Mouse (Mus musculus) c-Kit-positive CD71-positive TER-119-positive erythroid progenitor cells, embryonic 14.5 days (primary cell): Measurements from ENCODE around the gene Mif4gd.
"Not testable (repeated sequence)": the region's sequence is repeated elsewhere in the genome, so short reads cannot be mapped to it uniquely, and the experiment has no call there.

Experiments used
- DNase-seq: peaks from one replicate; pipeline ENCODE4 v3.0.0-alpha.2; 2013; ENCODE audit warnings: low spot score

Gene Mif4gd

DNA sequence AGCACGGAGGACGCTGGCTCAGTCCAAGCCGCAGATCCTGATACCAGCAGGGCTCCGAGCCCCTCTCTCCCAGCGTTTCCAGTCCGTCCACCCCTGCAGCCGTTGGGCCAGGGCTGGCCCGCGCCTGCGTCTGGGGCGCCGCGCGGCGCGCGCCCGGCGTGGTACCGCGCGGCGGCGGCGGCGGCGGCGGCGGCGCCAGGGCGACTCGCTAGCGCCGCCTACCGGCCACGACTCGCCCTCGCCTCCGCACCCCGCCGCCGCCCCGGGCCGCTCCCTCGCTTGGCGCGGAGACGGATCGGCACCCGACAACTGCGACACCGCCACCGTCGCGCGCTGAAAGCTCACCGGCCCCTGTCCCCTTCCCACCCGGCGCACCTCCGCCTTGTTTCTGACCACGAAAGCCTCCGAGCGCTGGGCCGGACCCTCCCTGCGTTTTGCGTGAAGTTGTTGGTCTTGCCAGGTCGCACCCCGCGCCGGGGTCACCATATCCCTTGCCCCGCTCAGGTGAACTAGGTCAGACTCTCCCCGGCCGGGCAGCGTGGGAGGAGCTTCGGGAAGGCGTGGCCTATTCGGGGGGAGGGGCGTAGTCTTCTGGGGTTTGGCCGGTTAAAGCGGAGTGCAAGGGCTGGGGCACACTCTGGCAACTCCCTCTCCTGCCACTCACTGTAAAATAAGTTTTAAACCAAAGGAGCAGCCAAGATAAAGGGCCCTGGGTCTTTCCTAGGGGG, at the start of gene Mif4gd:
Gene Mif4gd, minus strand, starts transcription at position 560 of the 728 bp plus-strand sequence.
- DNase-seq: peak; percentile 93

DNA sequence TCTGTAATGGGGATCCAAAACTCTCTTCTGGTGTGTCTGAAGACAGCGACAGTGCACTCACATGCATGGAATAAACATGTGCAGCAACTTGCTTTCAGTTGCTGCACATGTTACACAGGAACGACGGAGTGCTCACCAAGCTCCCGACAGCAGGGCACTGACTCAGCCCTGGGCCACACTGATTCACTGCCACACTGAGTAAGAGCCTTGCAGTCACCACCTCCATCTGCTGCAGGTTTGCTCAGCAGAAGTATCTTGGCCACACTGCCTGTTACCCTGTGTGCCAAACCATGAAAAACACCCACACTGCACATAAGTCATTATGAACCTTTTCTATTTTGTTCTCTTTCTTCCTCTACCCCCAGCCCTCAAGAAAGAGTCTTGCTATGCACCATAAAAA, 47.6 kb upstream of the Mif4gd start:
- no peak for DNase-seq

DNA sequence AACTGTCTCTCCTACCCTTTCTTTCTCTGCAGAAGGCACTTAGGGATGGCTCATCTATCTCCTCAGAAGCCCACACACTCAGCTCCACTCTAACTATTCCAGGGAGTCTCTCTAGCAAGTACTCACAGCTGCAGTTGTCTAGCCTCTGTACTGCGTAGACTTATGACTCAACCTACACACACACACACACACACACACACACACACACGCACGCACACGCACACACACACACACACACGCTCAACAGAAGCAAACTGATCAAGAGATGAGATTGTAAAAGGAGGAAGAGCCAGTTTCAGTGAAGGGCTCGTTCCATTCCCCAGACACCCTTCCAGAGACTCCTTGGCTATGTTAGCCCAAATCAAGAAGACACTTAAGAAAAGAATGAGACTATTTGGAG, 45.8 kb upstream of the Mif4gd start:
- DNase-seq: no peak

DNA sequence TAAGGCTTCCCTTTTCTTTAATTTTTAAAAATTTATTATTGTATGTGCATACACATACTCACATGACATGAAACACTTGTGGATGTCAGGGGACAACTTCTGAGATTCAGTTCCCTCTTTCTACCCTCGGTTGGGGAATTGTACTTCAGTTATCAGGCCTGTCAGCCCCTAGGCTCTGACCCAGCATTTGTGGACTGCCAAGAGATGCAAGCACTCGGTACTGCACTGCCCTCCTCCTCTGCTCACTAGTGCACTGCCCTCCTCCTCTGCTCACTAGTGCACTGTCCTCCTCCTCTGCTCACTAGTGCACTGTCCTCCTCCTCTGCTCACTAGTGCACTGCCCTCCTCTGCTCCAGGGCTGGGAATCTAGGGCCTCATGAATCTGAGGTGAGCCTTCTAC, 41.4 kb upstream of the Mif4gd start:
- no peak for DNase-seq

DNA sequence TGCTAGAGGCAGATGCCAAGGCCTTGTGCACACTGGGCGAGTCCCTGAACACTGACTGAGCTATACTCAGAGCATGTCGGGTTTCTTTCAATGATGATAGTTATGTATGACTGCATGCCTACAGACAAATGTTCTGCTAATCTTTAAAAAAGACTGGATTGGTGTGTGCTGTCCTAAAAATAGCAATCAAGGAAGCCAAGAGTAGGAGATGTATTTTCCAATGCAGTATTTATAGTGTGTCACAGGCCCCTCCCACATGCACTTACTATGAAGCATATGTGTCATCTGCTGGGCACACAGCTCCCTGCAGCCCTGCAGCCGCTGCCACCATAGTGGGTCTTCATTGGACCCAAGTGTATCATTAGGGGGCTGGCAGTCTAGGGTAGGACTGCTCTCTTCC, 40.4 kb upstream of the Mif4gd start:
- DNase-seq: no peak

DNA sequence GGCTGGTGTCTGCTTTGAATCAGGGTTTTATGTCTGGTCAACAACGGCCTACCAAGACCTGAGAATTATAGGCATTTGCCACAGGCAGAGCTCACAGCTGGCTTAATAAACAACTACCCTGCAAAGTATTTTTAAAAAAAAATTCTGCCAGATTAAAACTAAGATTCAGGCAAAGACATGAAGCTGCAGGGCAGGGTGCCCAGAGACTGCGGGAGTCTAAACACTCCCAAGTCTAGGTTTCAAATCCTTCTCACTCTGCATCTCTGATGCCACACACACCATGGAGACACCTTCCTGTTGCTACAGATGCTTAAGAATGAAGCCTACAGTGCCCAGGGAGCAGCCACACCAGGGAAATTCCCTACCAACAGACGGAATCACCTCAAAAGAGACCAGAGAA, 38.9 kb upstream of the Mif4gd start:
- DNase-seq: no peak

DNA sequence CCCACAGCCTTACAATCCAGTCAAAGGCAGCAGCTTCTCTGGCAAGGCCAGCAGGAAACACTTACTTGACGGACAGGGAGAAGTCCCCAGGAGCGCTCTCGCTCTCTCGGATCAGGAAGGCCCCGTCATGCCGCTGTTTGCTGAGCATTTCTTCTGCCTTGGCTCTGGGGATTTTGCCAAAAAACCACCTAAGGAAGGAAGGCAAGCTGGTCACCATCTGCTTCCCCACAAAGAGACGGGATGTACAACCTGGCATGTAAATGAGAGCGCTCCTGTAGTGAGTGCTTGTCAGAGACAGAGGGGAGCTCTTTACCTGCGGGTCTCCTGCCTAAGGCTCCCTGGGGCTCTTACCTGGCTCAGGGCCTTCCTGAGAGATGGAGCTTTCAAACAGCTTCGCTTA, 36.9 kb upstream of the Mif4gd start:
- no peak for DNase-seq

DNA sequence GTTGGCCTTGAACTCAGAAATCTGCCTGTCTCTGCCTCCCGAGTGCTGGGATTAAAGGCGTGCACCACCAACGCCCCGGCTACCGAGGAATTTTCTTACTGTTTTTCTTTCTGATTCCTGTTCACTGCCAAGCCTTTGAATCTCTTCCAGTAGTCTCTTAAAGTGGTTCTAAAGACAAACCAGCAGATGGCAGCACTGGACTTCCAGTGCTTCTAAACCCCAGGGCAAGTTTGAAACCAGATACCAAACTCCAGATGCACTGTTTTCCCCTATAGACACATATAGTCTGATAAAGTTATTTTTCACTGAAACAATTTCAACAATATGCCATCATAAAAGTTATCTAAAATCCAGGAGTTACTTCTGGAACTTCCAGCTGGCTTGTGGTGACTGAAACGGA, 34.7 kb upstream of the Mif4gd start:
- DNase-seq: peak; percentile 71

DNA sequence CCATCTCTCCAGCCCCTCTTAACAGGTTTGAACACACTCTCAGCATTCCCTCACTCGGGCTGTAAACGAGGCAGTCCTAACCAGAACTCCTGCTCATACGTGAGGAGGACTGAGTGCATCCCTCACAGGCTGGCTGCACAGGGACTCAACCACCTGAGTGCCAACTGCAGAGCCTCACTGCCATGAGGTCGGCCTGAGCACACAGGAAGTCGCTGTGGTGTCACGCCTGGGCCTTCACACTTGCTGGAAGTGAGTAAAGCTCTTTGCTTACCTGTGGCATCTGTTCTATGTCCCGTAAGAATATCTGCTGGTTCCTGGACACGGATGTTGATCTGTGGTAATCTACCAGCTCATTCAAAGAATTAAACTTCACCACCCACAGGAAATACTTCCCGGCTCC, 33.7 kb upstream of the Mif4gd start:
- DNase-seq: no peak

DNA sequence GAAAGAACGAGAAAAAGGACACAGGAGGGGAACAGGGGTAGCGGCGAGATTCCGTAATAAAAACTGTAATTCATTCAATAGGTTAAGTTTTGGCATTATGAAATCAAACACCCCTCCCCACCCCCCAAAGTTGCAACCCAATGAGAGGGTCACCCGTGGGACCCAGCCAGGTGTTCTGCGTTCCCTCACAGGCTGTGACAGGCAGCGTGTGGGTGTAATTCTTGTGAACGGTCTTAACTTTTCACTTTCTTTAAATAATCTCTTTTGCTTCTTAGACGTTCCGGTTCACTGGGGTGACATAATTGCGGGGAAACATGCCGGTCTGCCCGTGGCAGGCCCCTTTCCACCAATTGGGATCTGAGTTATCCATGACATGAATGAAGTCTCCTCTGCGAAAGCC, 32.7 kb upstream of the Mif4gd start:
- DNase-seq: not testable (repeated sequence)

DNA sequence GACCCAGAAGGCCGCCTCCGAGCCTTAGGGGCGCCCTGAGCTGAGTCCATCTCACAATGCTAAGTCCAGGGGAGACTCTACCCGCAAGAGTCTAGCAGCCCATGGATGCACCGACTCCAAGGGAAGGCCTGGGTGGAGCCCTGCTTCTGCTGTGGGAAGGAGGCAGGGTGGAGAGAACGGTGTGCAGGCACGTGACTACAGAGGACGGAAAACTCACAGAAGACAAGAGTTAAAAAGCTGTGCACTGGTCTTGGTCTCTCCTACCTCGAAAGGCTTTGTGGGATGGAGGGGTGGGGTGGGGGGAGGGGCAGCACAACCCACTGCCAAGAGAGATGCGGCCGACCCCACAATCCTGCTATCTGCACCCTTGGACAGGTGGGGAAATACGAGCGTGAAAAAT, 31.5 kb upstream of the Mif4gd start:
- no peak for DNase-seq

DNA sequence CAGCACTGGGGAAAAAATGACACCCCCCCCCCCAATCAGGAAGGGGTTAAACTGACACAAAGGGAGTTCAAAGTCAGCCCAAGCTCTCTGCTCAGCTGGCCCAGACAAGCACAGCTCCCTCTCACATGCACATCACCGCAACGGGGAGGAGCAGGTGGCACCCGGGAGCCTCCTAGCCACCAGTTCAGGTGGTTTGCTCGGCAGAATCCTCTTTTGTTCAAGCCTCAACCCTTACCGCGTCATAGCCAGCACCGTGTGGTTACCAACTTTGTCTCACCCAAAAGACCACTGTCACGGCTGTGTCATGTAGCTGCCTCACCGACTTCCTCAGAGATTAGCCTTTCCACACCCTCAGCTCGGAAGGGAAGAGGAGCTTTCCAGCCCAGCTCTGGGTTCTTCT, 30.5 kb upstream of the Mif4gd start:
- DNase-seq: no peak

DNA sequence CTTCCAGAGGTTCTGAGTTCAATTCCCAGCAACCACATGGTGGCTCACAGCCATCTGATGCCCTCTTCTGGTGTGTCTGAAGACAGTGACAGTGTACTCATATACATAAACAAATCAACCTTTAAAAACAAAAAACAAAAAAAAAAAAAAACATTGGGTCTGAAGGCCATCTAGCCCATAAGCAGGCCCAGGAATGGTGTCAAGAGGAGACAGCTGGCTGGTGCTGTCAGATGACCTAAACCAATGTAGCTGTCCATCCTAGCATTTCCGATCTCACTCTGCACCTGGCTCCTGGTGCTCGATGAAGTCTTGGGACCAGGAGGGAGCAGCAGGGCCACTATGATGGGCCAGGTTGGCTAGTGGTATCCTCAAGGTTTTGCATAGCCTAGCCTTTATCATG, 29.9 kb upstream of the Mif4gd start:
- DNase-seq: no peak

DNA sequence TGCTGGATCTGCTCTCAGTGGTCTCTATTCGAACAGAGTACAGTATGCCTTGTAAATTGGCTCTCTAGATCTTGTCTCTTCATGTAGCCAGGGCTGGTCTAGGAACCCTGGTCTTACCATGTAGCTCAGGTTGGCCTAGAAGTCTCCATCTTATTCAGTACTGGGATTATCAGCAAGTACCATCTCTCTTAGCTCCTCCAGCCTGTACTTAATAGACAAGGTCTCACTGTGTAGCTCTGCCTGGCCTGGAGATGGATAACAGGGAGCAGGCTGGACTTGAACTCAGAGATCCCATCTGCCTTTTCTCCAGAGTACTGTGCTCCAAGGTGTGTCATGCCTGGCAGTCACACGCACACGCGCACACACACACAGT, 28.9 kb upstream of the Mif4gd start:
- no peak for DNase-seq

DNA sequence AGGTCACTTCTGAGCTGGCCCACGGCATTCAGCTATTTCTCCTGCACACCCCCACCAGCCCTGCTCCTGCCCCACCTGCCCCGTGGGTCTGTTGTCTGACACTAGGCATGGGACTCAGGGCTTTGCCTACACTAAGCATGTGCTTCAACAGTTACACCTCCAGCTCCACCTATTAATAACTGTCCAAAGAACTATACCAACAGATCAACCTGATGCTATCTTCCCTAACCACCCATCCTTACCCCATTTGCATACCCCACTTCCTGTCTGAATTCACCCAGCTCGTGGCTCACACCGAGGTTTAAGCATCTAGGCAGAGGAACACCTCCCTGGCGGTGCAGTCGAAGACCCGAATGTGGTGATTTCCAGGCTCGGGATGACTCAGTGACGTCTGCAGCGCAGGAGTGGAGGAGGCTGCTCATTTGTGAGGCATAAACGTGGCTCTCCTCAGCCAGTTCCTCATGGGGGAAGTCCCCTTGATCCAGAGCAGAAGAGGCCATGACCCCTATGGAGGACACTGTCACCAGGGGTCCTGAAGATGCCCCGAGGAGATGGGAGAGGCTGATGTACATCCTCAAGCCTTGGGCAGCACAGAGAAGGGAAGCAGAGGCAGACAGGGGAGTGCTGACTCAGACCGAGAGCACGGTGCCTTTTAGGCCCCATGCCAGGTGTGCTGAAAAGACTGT, 28.4 kb upstream of the Mif4gd start:
- no peak for DNase-seq

DNA sequence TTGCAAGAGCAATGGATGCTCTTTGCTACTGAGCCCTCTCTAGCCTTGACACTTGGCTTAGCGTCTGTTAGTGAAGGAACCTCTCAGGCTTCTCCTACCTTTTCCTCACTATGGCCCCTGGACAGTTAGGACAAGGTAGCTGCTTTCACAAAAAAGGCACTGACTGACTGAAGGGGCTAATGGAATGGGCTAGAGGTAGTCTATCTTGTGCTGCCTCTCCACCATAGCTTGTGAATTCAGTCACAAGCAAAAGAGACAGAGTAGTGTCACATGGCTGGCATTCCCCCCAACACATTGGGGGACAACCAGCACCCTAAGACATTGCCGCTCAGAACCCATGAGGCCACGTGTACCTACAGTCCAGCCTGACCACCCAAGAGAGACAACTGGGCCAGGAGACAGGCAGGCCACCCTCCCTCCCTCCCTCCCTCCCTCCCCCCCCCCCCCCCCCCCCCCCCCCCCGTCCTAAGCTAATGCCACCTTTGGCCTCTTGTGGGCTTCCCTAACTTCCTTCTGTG, 27.6 kb upstream of the Mif4gd start:
- DNase-seq: no peak

DNA sequence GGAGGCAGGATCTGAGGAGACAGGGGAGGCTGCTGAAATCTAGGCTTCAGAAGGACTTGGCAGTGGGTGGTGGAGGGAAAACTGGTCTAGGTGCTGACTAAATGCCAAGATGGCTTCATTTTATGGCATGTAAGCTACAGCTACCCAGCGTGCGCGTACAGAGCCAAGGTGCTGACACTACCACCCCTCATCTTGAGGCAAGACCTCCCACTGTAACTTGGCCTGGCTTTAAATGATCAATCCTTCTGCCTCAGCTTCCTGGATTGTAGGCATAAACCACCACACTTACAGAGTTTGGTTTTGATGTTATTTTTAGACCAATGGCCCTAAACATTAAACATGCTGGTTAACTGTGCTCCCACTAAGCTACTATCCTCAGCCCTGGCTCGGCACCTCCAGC, 26.8 kb upstream of the Mif4gd start:
- no peak for DNase-seq

DNA sequence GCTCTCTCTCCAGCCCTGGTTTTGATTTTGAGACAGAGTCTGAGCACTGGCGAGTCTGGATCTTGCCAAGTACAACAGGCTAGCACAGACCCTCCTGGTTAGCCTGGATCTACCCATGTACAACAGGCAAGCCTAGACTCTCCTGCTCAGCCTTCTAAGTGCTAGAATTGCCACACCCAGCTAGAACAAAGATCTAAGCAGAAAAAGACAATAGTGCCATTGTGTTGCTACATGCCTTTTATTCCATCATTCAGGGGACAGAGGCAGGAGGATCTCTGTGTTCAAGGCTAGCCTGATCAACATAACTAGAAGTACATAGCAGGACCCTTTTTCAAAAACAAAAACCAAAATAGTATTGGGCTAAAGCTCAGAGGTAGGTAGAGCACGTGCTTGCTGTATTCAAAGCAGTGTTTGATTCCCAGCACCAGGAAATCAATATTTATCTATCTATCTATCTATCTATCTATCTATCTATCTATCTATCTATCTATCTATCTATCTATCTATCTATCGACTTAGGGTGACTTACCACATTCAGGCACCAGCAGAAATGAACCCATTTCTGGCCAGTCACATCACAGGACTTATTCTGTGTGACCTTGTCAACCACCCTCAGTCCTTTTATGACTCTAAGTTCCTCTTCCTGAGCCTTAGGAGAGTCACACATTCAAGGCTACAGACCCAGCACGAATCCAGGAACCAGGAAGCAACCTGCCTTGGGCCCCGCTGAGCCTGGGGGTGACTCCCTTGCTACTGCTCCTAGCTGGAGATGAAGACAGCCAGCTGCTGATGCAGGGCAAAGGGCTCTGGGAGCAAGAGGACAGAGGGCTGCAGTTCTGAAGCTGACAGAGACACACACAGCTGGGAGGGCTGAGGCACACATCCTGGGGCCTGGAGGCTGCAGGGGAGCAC, 26.0 kb upstream of the Mif4gd start:
- no peak for DNase-seq

DNA sequence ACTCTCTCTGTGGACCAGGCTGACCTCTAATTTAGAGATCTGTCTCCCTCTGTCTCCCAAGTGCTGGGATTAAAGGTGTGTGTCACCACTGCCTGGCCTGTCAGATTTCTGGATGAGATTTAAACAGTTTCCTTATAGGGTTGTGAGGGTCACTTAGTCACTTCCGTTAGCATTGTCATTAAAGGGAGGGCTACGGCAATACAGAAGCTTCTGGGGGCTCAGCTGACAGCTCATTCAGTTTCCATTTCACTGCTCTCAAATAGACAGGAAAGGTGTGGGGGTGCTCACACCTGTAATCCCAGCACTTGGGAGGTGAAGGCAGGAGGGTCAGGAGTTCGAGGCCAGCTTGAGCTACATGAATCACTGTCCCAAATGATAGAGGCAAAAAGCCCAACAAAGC, 24.2 kb upstream of the Mif4gd start:
- DNase-seq: no peak

DNA sequence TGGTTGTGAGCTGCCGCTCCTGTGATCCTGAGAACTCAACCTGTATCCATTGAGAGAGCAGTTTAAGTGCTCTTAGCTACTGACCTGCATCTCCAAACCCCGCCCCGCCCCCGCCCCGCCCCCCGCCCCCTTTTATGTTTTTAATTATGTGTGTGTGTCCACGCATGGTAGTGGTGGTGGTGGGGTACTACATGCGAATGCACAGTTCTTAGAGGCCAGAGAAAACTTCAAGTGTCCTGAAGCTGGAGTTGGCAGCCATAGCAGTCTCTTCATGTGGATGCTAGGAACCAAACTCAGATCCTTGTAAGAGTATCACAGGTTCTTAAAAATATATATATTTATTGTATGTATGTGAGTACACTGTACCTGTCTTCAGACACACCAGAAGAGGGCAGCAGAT, 22.7 kb upstream of the Mif4gd start:
- DNase-seq: no peak

DNA sequence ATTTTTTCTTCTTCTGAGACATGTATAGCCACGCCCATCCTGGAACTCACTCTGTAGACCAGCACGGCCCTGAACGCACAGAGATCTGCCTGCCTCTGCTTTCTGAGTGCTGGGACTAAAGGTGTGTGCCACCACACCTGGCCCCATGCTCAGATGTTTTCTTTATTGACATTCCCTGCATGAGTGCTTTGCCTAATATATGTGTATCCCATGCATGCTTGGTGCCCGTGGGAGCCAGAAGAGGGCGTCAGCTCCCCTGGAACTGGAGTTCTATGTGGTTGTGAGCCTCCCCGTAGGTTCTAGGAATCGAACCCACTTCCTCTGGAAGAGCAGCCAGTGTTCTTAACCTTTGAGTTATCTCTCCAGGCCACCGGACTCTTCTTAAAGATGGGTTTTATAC, 22.3 kb upstream of the Mif4gd start:
- no peak for DNase-seq

DNA sequence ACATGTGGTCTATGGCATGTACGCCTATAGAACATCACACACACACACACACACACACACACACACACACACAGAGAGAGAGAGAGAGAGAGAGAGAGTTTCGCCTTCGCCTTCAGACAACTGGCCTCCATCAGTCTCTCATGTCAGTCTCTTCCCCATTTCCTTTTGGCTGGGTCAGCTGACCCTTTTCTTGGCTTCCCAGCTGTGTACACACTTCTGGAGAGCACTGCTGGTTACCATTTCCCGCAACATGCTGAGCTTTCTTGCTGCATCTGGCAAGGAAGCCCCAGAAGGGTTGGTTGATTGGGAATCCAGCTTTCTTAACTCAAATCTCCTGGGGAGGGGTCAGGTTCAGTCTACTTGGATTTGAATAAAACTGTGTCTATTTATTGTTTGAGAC, 21.3 kb upstream of the Mif4gd start:
- DNase-seq: no peak

DNA sequence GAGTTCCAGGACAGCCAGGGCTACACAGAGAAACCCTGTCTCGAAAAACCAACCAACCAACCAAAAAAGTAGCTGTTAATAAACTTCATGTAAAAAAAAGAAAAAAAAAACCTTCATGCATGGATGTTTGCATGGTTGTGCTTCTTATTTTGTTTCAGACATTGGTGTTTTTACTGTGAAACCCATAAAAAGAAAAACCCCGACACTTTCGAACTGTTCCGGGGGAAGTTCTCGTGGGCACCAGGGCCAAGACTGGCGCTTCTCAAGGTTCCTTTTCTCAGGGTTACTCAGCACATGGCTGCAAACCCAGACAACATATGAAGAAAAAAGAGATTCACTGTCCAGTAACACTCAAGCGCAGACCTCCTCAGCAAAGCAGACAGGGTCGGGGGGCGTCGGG, 20.1 kb upstream of the Mif4gd start:
- no peak for DNase-seq
